Mouse (Mus musculus) adrenal gland, postnatal 36 days (tissue): Measurements from ENCODE around the gene Jam3. TPM values are rescaled to one million over a fixed set of nuclear protein-coding genes. Genes with fewer than 3 reads are reported as not detected.

Source experiments
- DNase-seq, 2 experiments: peaks; one replicate each; pipeline ENCODE4 v3.0.0; 2021; ENCODE audit warnings: mixed read lengths in 1 of 2
- total RNA-seq, 2 experiments: library from RNA; stranded (reverse); gene quantifications; 2 replicates each; pipeline ENCODE4 v1.2.3; 2021

The Jam3 gene
- total RNA-seq, 2 experiments from 2014 or later = 37.9 to 43.2 TPM

GRCm38 (mm10) chr9:27121254-27121653, 34.0 kb downstream of the Jam3 start:
- no peak for DNase-seq

DNA sequence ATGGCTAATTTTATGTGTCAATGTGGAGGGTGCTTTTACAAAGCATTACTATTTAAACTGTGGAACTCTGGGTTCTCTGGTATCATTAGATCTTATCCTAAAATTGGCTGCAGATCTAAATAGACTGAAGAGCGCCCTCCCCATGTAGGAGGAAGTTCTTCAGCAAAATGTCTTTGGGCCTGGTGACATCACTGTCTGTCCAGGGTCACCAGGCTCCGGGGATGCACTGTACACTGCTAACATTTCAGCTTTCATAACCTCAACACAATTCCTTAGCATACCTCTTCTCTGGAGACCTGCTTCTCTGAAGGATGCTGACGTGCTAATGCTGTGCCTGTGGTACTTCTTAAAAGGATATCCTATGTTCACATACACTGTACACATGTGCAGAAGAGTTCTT, 43.5 kb downstream of the Jam3 start:
- peak in 1 of 2 experiments; percentile 24 for DNase-seq

- no peak for DNase-seq
Measured at GRCm38 (mm10) chr9:27110681-27111080, 44.5 kb downstream of the Jam3 start.

DNA sequence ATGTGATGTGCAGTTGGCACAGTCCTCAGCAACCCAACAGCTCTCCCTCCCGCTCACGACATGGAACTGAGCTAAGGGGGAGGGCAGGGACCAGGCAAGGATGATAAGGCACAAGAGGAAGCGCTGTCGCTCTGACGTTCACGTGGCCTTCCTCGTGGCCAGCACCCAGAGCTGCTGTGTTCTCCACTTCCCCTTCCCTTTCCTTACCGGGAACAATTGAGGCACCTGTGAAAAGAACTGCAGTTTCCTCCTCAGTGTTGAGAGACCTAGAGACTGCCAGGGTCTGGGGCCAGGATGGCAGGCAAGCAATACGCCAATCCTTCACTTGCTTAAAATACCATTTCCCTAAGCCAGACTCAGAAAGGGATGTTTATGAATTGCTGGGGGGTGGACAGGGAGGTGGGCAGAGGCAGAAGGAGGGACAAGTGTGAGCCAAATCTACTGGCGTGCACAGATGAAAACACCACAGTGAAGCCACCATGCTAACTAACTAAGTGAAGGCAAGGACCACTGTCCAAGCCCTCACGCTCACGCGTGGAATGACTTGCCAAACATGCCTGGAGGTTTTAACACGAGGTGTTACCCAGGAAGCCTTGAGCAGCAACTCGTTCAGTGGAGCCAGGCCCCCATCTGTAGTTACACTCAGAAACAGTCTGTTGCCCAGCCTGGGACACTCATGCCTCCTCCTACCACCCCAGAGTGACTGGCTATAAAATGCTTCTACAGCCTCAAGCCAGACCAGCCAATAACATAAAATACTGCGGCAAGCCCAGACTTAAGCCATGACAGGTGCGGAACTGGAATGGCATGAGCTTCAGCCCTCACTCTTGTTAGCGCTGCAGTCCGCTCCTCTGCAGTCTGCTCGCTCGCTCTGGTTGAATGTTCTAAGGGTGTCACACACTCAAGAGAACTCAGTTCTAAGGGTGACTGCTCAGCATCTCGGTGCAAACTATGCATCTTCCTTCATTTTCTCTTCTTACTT, 45.4 kb downstream of the Jam3 start:
- DNase-seq = peak; percentile 79 to 81

DNA sequence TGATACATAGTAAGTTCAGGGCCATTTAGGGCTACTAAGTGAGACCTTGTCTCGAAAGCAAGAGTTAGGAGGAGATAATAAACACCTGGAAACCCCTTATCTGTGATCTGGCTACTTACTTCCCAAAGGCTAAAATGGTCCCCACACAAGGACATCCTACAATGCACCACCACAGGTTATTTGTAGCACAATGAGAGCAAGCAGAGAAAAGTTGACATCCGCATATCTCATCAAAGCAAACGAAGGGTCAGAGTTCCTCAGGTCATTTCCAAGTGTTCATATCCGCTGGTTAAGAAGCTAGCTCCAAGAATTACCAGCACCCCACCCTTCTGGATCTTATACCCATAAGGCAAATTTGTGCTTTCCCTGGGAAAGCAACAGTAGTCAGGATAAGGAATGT, 46.8 kb downstream of the Jam3 start:
- DNase-seq = peak in 1 of 2 experiments; percentile 16

DNA sequence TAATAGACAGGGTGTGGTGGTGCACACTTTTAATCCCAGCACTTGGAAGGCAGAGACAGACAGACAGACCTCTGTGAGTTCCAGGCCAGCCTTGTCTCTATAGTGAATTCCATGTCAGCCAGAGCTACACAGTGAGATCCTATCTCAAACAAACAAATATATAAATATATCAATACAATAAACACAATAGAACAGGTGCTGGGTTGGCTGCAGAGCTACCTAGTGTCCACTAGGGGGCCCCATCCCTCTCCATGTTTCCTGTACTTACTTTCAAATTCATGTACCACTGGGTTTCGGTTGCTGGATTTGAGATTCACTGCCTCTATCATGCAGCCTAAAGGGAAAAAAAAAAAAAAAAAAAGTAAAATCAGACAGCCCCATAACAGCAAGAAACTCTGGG, 49.1 kb downstream of the Jam3 start:
- DNase-seq = peak; percentile 50 to 70

- DNase-seq = no peak
Measured at GRCm38 (mm10) chr9:27101466-27101865, 53.8 kb downstream of the Jam3 start.

DNA sequence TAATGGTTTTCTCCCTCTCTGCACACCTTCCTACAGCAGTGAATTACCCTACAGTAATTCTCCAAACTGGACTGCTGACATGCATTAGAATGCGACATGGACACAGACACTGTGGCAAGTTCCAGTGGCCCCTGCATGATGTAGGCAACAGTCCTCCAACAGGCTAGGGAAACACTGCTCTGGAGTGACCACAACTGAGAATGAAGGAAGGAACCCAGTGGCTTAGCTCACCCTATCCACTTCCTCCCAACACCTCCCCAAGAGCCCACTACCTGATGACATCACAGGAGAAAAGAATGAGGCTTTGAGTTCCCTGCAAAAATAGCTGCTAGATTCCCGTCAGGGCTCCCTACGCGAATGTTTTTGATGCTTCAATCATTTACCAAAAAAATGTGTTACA, 55.7 kb downstream of the Jam3 start:
- DNase-seq = no peak

- no peak for DNase-seq
Measured at GRCm38 (mm10) chr9:27098557-27098956, 56.7 kb downstream of the Jam3 start.

DNA sequence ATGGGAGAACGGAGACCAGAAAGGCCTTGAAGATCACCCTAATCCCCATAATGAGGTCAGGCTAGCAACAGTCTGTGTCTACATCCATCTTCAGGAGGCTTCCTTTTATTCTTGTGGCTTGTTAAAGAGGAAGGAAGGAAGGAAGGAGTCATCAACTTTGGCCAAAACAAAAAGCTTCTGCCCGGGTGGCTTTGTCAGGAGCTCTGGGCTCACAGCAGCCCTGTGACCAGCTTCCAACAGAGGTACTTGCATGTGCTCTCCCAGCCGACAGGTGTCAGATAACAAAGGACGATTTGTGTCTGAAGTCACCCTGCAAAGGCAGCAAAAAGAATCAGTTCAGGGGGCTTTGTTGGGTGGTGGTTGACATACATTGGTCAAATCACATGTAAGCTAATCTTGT, 57.1 kb downstream of the Jam3 start:
- DNase-seq = peak in 1 of 2 experiments; percentile 26

DNA sequence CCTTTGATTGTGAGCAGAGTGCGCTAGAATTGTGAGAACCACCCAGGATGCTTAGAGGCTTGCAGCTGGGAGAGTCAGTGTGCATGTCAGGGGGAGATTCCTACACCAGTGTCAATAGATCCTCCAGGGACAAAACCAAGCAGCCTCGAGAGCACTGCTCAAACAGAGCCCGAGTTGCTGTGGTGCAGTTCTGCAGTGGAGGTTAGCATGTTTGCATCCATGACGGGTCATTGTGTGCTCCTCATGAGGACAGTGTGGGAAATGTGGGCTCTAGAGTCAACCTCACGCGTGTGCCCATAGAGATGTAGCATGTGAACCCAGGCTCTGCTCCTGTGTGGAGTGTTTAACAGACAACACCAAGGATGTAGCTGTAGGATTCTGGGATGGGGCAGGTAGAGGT, 62.3 kb downstream of the Jam3 start:
- DNase-seq = no peak

- DNase-seq = no peak
Measured at GRCm38 (mm10) chr9:27090801-27091775, 64.1 kb downstream of the Jam3 start.

- DNase-seq = no peak
Measured at GRCm38 (mm10) chr9:27090134-27090533, 65.1 kb downstream of the Jam3 start.

DNA sequence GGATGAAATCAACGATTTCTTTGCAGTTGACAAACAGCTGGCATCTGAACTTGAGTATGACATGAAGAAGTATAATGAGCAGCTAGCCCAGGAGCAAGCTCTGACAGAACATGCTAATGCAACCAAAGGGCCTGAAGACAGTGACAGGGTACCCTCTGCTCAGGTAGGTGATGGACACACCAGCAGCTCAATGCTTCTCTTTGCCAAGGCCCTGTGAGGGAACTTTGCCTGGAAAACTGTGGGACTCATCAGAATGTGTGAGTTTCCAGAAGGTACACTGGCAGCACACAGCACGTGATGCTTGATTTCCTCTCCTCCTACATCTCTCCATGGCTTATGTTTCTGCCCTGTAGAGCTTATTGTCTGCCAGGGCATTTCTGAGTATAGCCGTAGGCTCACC, 67.8 kb downstream of the Jam3 start:
- DNase-seq = no peak

DNA sequence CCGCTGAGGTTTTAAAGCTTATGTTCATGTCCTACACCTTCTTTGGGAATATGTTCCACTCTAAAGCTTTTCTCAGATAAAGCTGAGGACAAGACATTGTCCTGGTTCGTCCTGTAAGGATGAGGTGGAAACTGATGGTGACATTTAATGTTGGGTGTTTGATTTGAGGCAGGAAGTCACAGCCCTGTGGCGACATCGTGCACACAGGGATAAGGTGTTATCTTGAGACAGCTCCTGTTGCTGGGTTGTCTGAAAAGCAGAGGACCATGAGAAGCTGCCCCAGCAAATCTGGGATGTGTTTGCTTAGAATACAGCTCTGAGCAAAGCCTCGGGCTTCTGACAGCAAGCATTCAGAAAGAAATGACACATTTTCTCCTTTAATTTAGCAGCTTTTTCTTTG, 69.0 kb downstream of the Jam3 start:
- no peak for DNase-seq

GRCm38 (mm10) chr9:27075812-27076211, 79.4 kb downstream of the Jam3 start:
- DNase-seq = no peak

- no peak for DNase-seq
Measured at GRCm38 (mm10) chr9:27074677-27075076, 80.5 kb downstream of the Jam3 start.

DNA sequence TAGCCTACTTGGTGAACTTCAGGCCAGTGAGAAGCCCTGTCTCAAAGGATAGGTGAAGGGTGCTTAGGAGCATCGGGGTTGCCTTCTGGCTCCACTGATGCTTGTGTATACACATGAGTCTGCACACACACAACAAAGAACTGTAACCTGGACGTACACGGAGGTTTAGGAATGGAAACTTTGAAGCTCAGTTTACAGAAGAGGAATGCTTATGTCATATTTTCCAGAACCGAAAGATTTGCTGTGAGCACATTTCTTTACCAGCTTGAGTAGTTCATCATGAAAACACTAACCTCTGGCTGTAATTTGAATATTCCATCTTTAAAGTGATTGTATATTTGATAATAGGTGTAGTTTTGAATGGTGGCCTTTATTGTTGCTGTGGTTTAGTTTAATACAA, 84.3 kb downstream of the Jam3 start:
- no peak for DNase-seq

DNA sequence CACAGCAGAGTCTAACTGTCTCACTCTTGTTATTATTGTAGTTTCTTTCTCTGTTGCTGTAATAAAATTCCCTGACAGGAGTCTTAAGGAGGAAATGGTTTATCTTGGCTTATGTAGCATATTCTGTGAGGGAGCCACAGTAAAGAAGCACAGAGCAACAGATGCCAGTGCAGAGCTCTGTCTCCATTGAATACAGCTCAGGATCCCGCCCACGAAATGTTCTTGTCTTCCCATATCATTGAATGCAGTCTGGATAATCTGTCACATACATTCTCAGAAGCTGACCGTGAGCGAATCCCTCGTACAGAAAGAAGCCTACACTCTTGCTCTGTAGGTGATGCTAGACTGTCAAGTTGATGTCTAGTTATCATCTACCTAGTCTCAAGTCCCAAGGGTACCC, 96.9 kb downstream of the Jam3 start:
- no peak for DNase-seq

- no peak for DNase-seq
Measured at GRCm38 (mm10) chr9:27049492-27049891, 105.7 kb downstream of the Jam3 start.
